In the genomic region with DNA sequence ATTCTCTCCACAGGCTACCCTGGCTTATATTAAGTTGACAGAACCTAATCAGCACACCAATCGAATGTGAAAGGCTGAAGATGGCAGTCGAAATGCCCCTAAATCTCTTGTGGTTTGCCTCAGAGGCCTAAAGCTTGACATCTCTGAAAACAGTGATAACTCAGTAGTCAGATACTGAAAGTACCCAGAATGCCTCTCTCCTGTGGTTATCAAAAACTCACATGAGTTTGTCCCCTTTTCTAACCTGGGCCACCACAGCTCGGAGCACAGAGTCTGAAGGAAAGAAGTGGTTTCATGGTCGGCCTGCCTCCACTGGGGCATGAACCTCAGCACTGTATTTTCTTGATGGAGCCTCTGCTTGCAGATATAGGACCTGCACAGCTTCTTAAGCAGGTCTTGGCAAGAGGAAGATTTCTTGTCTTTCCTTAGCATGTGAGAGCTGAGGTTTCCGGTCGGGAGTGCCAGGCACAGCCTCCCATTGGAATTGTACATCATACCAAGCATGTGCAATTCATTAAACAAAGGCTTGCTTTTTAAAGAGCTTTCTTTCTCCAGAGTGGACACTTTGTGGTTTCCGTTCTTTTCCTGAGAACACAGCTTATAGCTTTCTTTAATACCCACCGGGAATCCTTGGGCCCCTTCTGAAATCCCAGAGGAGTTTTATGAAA, we compare ENCODE assay signal across 15 mouse cellular contexts. TPM values are rescaled to one million over a fixed set of nuclear protein-coding genes. Genes with fewer than 3 reads are reported as not detected.
A peak's percentile ranks its signal among the peaks of the same experiment; 100 is the strongest.
DNase-seq lines count a peak whose midpoint lies in the region; ATAC-seq lines count a peak whose summit lies in the region.
"Had no signal": no experiment of that assay in that cellular context is flagged by ENCODE, and none has a peak within 500 bp of the region (broad histone marks: within the 10 kb centered on the region; RNA-seq: fewer than 3 reads in every experiment).

No protein-coding gene starts in this region.

- peak; percentile 36; the same call in 1 of the 2 replicates for ATAC-seq in common myeloid progenitor, adult 5-6 weeks (replicated peaks; ENCODE audit: low read depth, poor library complexity, severe bottlenecking)
- ATAC-seq in neutrophil, adult 5-6 weeks (ENCODE audit: extremely low read depth, insufficient number of reproducible peaks, low FRiP score, poor library complexity, severe bottlenecking) = peak; percentile 93
- ATAC-seq: intestine, embryonic 16.5 days had no signal

- DNase-seq in 3T3-L1 (ENCODE audit: low read depth, low spot score) = peak; percentile 49
- DNase-seq in B cell, adult 2 months = peak; percentile 80 to 86
- no peak for DNase-seq in left cerebral cortex, adult 9 months (ENCODE audit: low spot score in 2 of 2)
- DNase-seq in cerebellum, adult 9-11 months = no peak
- DNase-seq in Muller cell, postnatal 12 days (ENCODE audit: inconsistent ontology term) = no peak
- DNase-seq: cerebellum, adult 2 months; gastrocnemius, postnatal 10 days; kidney, postnatal 25 days; lung, embryonic 14.5 days; right cerebral cortex, postnatal 14 days; thymus, postnatal 14 days had no signal

RNA-seq across cellular contexts. Expression of gene Tmem252, which starts 27.5 kb away (rescaled TPM):
- total RNA-seq in common myeloid progenitor, adult 5-6 weeks (2017) = not detected in 2 replicates
- not detected in 2 replicates for total RNA-seq in neutrophil, adult 5-6 weeks (2017)
- total RNA-seq: megakaryocyte-erythroid progenitor cell, adult 5-6 weeks had no signal

Comparison
In these comparisons a context has a peak if more than half of its experiments do, and no peak if none do; other contexts are left out.
1. DNase-seq: peak in 3T3-L1 (single experiment) and B cell, adult 2 months (2 of 2); none in left cerebral cortex, adult 9 months (0 of 2), cerebellum, adult 9-11 months (single experiment) and Muller cell, postnatal 12 days (single experiment).